Mouse (Mus musculus): ENCODE measurements around the gene Zfp511. TPM values are rescaled to one million over a fixed set of nuclear protein-coding genes. Genes with fewer than 3 reads are reported as not detected.

Gene Zfp511
- polyA plus RNA-seq, 1 experiment = 55.8 TPM

- Histone ChIP-seq H3K36me3 (ENCODE audit: control insufficient read depth, insufficient read depth) (peaks cover 22% of the 10 kb centered on the region), H3ac (ENCODE audit: control insufficient read depth, insufficient read length, low read depth) (no peak overlapping the region), H3K4me3 (ENCODE audit: insufficient read depth, poor library complexity, severe bottlenecking) (no peak overlapping the region), H3K79me2 (ENCODE audit: control insufficient read depth, insufficient read depth) (no peaks in the 10 kb centered on the region), H3K79me3 (ENCODE audit: low read depth) (no peaks in the 10 kb centered on the region), H3K27me3 (ENCODE audit: control insufficient read depth, insufficient read depth, insufficient read length) (no peaks in the 10 kb centered on the region)
- TF ChIP-seq CEBPB (IDR thresholded peaks at IDR 0.05; ENCODE audit: low read depth) (no peak), MYOG (IDR thresholded peaks at IDR 0.05; ENCODE audit: control insufficient read depth, extremely low read depth, insufficient read length) (no peak), FOSL1 (IDR thresholded peaks at IDR 0.05; ENCODE audit: insufficient read depth, low read length, poor library complexity, severe bottlenecking) (no peak), CTCF (IDR thresholded peaks at IDR 0.05; ENCODE audit: control insufficient read depth, insufficient read depth, insufficient read length) (no peak), USF1 (IDR thresholded peaks at IDR 0.05; ENCODE audit: low read depth) (no peak), MAX (IDR thresholded peaks at IDR 0.05) (no peak), MYOD1 (IDR thresholded peaks at IDR 0.05; ENCODE audit: control insufficient read depth, insufficient read length, low read depth) (no peak)
Measured at GRCm38 (mm10) chr7:140006861-140007611, 29.2 kb upstream of the Zfp511 start.

- Histone ChIP-seq H3K4me3 (ENCODE audit: insufficient read depth, poor library complexity, severe bottlenecking) (no peak overlapping the region), H3K79me3 (ENCODE audit: low read depth) (no peaks in the 10 kb centered on the region), H3K79me2 (ENCODE audit: control insufficient read depth, insufficient read depth) (no peaks in the 10 kb centered on the region), H3K27me3 (ENCODE audit: control insufficient read depth, insufficient read depth, insufficient read length) (no peaks in the 10 kb centered on the region), H3K36me3 (ENCODE audit: control insufficient read depth, insufficient read depth) (peaks cover 17% of the 10 kb centered on the region), H3ac (ENCODE audit: control insufficient read depth, insufficient read length, low read depth) (no peak overlapping the region)
- TF ChIP-seq MAX (IDR thresholded peaks at IDR 0.05) = no peak
- no peak for TF ChIP-seq USF1 (IDR thresholded peaks at IDR 0.05; ENCODE audit: low read depth)
- TF ChIP-seq CTCF (IDR thresholded peaks at IDR 0.05; ENCODE audit: control insufficient read depth, insufficient read depth, insufficient read length) = no peak
- TF ChIP-seq CEBPB (IDR thresholded peaks at IDR 0.05; ENCODE audit: low read depth) = no peak
- no peak for TF ChIP-seq MYOG (IDR thresholded peaks at IDR 0.05; ENCODE audit: control insufficient read depth, extremely low read depth, insufficient read length)
- no peak for TF ChIP-seq FOSL1 (IDR thresholded peaks at IDR 0.05; ENCODE audit: insufficient read depth, low read length, poor library complexity, severe bottlenecking)
- no peak for TF ChIP-seq MYOD1 (IDR thresholded peaks at IDR 0.05; ENCODE audit: control insufficient read depth, insufficient read length, low read depth)
Measured at GRCm38 (mm10) chr7:140007781-140008180, 28.4 kb upstream of the Zfp511 start.

DNA sequence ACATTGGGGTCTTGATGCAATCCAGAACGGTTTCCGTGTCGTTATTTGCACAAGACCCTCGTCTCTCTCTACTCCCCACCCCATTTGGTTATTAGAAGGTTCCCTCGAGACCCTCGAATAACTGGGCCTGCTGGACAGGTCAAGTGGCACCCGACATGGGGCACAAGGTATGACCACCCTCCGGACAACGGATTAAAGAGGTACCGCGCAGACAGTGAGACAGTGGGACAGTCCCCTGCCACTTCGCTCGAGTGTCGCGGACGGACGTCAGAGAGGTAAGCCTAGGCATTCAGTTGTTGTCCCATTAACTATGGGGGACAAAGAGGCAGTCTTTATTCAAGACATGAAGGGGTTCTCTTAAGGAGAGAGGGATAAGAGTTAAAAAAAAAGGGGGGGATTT, 24.9 kb upstream of the Zfp511 start:
- TF ChIP-seq CEBPB (IDR thresholded peaks at IDR 0.05; ENCODE audit: low read depth) (no peak), MYOG (IDR thresholded peaks at IDR 0.05; ENCODE audit: control insufficient read depth, extremely low read depth, insufficient read length) (no peak), MAX (IDR thresholded peaks at IDR 0.05) (no peak), MYOD1 (IDR thresholded peaks at IDR 0.05; ENCODE audit: control insufficient read depth, insufficient read length, low read depth) (no peak), FOSL1 (IDR thresholded peaks at IDR 0.05; ENCODE audit: insufficient read depth, low read length, poor library complexity, severe bottlenecking) (no peak), USF1 (IDR thresholded peaks at IDR 0.05; ENCODE audit: low read depth) (no peak), CTCF (IDR thresholded peaks at IDR 0.05; ENCODE audit: control insufficient read depth, insufficient read depth, insufficient read length) (no peak)

DNA sequence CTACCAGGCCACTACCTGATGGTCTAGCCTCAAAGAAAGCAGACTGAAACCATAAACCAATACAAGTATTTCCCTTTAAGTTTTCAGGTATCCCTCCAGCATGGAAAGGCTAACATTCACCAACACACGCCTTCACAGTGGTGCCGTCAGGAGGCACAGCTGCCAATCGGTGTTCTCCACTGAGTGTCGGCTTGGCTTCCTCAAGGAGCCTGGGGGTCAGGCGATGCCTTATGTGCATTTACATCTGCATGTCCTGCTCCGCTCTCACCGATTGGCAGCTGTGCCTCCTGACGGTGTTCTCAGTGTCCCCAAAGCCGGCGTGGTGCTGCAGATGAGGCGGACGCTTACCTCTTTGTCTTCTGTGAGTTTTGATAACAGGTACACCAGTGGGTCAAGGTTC, 4.4 kb upstream of the Zfp511 start:
- H3K36me3 ChIP-seq (ENCODE audit: control insufficient read depth, insufficient read depth) = peaks cover 43% of the 10 kb centered on the region
- peaks cover 30% of the 10 kb centered on the region for H3K79me2 ChIP-seq (ENCODE audit: control insufficient read depth, insufficient read depth)
- H3K4me3 ChIP-seq (ENCODE audit: insufficient read depth, poor library complexity, severe bottlenecking) = no peak overlapping the region

More for the DNA sequence above, 24.9 kb upstream of the Zfp511 start:
- no peak overlapping the region for H3K4me3 ChIP-seq (ENCODE audit: insufficient read depth, poor library complexity, severe bottlenecking)
- H3K79me2 ChIP-seq (ENCODE audit: control insufficient read depth, insufficient read depth) = no peaks in the 10 kb centered on the region
- no peaks in the 10 kb centered on the region for H3K27me3 ChIP-seq (ENCODE audit: control insufficient read depth, insufficient read depth, insufficient read length)
- peaks cover 4% of the 10 kb centered on the region for H3K36me3 ChIP-seq (ENCODE audit: control insufficient read depth, insufficient read depth)
- no peaks in the 10 kb centered on the region for H3K79me3 ChIP-seq (ENCODE audit: low read depth)
- no peak overlapping the region for H3ac ChIP-seq (ENCODE audit: control insufficient read depth, insufficient read length, low read depth)

GRCm38 (mm10) chr7:140032366-140032765, 3.8 kb upstream of the Zfp511 start:
- no peak for TF ChIP-seq CTCF (IDR thresholded peaks at IDR 0.05; ENCODE audit: control insufficient read depth, insufficient read depth, insufficient read length)
- no peak for TF ChIP-seq USF1 (IDR thresholded peaks at IDR 0.05; ENCODE audit: low read depth)
- no peaks in the 10 kb centered on the region for H3K27me3 ChIP-seq (ENCODE audit: control insufficient read depth, insufficient read depth, insufficient read length)
- peaks cover 46% of the 10 kb centered on the region for H3K36me3 ChIP-seq (ENCODE audit: control insufficient read depth, insufficient read depth)

More for the DNA sequence above, 4.4 kb upstream of the Zfp511 start:
- Histone ChIP-seq H3ac (ENCODE audit: control insufficient read depth, insufficient read length, low read depth) (no peak overlapping the region), H3K27me3 (ENCODE audit: control insufficient read depth, insufficient read depth, insufficient read length) (no peaks in the 10 kb centered on the region), H3K79me3 (ENCODE audit: low read depth) (peaks cover 18% of the 10 kb centered on the region)
- TF ChIP-seq CTCF (IDR thresholded peaks at IDR 0.05; ENCODE audit: control insufficient read depth, insufficient read depth, insufficient read length) (no peak), MYOG (IDR thresholded peaks at IDR 0.05; ENCODE audit: control insufficient read depth, extremely low read depth, insufficient read length) (no peak), MYOD1 (IDR thresholded peaks at IDR 0.05; ENCODE audit: control insufficient read depth, insufficient read length, low read depth) (no peak), MAX (IDR thresholded peaks at IDR 0.05) (no peak)

GRCm38 (mm10) chr7:140033386-140033785, 2.8 kb upstream of the Zfp511 start:
- no peak for TF ChIP-seq USF1 (IDR thresholded peaks at IDR 0.05; ENCODE audit: low read depth)
- no peak for TF ChIP-seq CTCF (IDR thresholded peaks at IDR 0.05; ENCODE audit: control insufficient read depth, insufficient read depth, insufficient read length)
- no peak for TF ChIP-seq MAX (IDR thresholded peaks at IDR 0.05)
- TF ChIP-seq CEBPB (IDR thresholded peaks at IDR 0.05; ENCODE audit: low read depth) = no peak
- no peak for TF ChIP-seq FOSL1 (IDR thresholded peaks at IDR 0.05; ENCODE audit: insufficient read depth, low read length, poor library complexity, severe bottlenecking)
- no peak for TF ChIP-seq MYOG (IDR thresholded peaks at IDR 0.05; ENCODE audit: control insufficient read depth, extremely low read depth, insufficient read length)
- TF ChIP-seq MYOD1 (IDR thresholded peaks at IDR 0.05; ENCODE audit: control insufficient read depth, insufficient read length, low read depth) = no peak
- Histone ChIP-seq H3K36me3 (ENCODE audit: control insufficient read depth, insufficient read depth) (peaks cover 43% of the 10 kb centered on the region), H3K79me3 (ENCODE audit: low read depth) (peaks cover 19% of the 10 kb centered on the region), H3K27me3 (ENCODE audit: control insufficient read depth, insufficient read depth, insufficient read length) (no peaks in the 10 kb centered on the region), H3ac (ENCODE audit: control insufficient read depth, insufficient read length, low read depth) (no peak overlapping the region), H3K4me3 (ENCODE audit: insufficient read depth, poor library complexity, severe bottlenecking) (no peak overlapping the region), H3K79me2 (ENCODE audit: control insufficient read depth, insufficient read depth) (peaks cover 40% of the 10 kb centered on the region)

More at GRCm38 (mm10) chr7:140032366-140032765, 3.8 kb upstream of the Zfp511 start:
- Histone ChIP-seq H3K4me3 (ENCODE audit: insufficient read depth, poor library complexity, severe bottlenecking) (no peak overlapping the region), H3K79me2 (ENCODE audit: control insufficient read depth, insufficient read depth) (peaks cover 36% of the 10 kb centered on the region), H3ac (ENCODE audit: control insufficient read depth, insufficient read length, low read depth) (no peak overlapping the region), H3K79me3 (ENCODE audit: low read depth) (peaks cover 20% of the 10 kb centered on the region)

All from C2C12 (cell line).